Mouse (Mus musculus): ENCODE data around the gene Krt33a. TPM values are rescaled to one million over a fixed set of nuclear protein-coding genes. Genes with fewer than 3 reads are reported as not detected.

The Krt33a gene
- total and polyA plus RNA-seq, 3 experiments, result not detected

DNA sequence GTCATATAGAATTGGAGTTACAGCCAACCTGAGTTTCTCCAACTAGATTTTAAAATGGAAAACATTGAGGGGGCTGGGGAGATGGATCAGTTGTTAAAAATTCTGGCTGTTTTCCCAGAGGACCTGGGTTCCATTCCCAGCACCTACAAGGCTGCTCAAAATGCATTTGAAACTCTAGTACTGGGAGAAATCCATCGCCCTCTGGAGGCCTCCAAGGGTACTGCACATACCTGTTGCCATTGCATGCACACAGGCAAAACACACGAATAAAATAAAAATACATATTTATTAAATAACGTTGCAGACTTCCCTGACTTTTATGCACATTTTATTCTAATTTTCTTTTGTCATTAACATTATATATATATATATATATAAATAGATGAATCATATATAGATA is 9.4 kb downstream of the Krt33a start:
- Histone ChIP-seq H3K4me2 (ENCODE audit: insufficient read depth, low read depth, poor library complexity, severe bottlenecking) (no peak overlapping the region), H3K9ac (ENCODE audit: insufficient read depth, low read depth) (no peak overlapping the region), H3K4me1 (ENCODE audit: control insufficient read depth in 1 of 2, insufficient read depth in 2 of 2) (no peaks in the 10 kb centered on the region), H3K36me3 (replicated peaks in 1 of 2; ENCODE audit: control insufficient read depth in 1 of 2, insufficient read depth in 1 of 2, low read length in 1 of 2) (no peaks in the 10 kb centered on the region), H3K4me3 (replicated peaks in 1 of 3; ENCODE audit: low read depth in 2 of 3, low read length in 2 of 3, poor library complexity in 1 of 3) (no peak overlapping the region), H3K27ac (ENCODE audit: insufficient read depth, low read depth) (no peak overlapping the region), H3K79me2 (replicated peaks; ENCODE audit: control insufficient read depth, extremely low read depth, insufficient read depth, poor library complexity, severe bottlenecking) (no peaks in the 10 kb centered on the region; the same call in 1 of the 2 replicates), H3K9me3 (replicated peaks; ENCODE audit: low read length) (peaks cover 4% of the 10 kb centered on the region), H3K27me3 (replicated peaks) (peaks cover 56% of the 10 kb centered on the region)
- peak; percentile 24 for DNase-seq (ENCODE audit: extremely low read depth)
- in situ Hi-C loops (cut with MboI; ENCODE audit: low pct_ligation_motif_present, low pct_unique_long_range_greater_than_20kb, low sequenced_read_pairs), result loop anchor here (10.0 kb wide), 1 partner anchor 542 kb away; no protein-coding TSS in a partner anchor
- dilution Hi-C loops (cut with MboI; ENCODE audit: extremely low pct_ligation_motif_present, extremely low pct_unique_long_range_greater_than_20kb, low sequenced_read_pairs), result no loop called here
- TF ChIP-seq TBP (conservative IDR thresholded peaks at IDR 0.05; ENCODE audit: low read depth, low read length), result no peak
- TF ChIP-seq CHD2 (IDR thresholded peaks at IDR 0.05; ENCODE audit: low read length), result no peak
- TF ChIP-seq CTCF (conservative IDR thresholded peaks at IDR 0.05 in 1 of 2, IDR thresholded peaks at IDR 0.05 in 1 of 2; ENCODE audit: low read depth in 2 of 2, low read length in 2 of 2), result peak; percentile 51 to 83
- TF ChIP-seq CHD1 (IDR thresholded peaks at IDR 0.05; ENCODE audit: low read depth, low read length), result no peak
- TF ChIP-seq SMC3 (IDR thresholded peaks at IDR 0.05; ENCODE audit: low read depth, low read length), result peak; percentile 27; the same call in 1 of the 2 replicates
- no peak for TF ChIP-seq ETS1 (conservative IDR thresholded peaks at IDR 0.05; ENCODE audit: low read depth, low read length)
- TF ChIP-seq MEF2A (IDR thresholded peaks at IDR 0.05; ENCODE audit: borderline replicate concordance, low read depth, low read length), result no peak
- no peak for TF ChIP-seq NELFE (IDR thresholded peaks at IDR 0.05; ENCODE audit: low read depth, low read length)
- no peak for TF ChIP-seq HCFC1 (IDR thresholded peaks at IDR 0.05; ENCODE audit: low read depth, low read length)

DNA sequence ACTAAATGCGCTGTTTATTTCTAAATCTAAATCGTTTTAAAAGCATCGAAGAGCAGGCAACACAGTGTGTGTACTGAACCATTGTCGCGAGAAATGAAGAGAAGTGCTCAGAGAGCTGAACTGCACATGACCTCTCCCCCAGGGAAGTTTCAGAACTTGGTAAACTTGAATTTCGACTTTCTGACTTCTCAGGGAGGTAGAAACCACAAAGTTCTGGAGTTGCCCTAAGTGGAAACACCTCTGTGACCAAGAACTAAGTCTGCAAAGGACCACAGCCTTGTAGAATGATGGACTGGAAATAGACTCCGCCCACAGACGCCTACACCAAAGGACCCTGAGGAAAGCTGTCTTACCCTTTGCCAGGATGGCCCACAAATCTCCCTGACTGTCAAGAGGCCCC is 10.1 kb downstream of the Krt33a start:
- no peaks in the 10 kb centered on the region for H3K36me3 ChIP-seq (replicated peaks in 1 of 2; ENCODE audit: control insufficient read depth in 1 of 2, insufficient read depth in 1 of 2, low read length in 1 of 2)
- H3K9ac ChIP-seq (ENCODE audit: insufficient read depth, low read depth), result no peak overlapping the region
- H3K27ac ChIP-seq (ENCODE audit: insufficient read depth, low read depth), result no peak overlapping the region
- H3K9me3 ChIP-seq (replicated peaks; ENCODE audit: low read length), result peaks cover 6% of the 10 kb centered on the region
- in situ Hi-C loops (cut with MboI; ENCODE audit: low pct_ligation_motif_present, low pct_unique_long_range_greater_than_20kb, low sequenced_read_pairs) (loop anchor here (10.0 kb wide), 1 partner anchor 541 kb away; no protein-coding TSS in a partner anchor), dilution Hi-C loops (cut with MboI; ENCODE audit: extremely low pct_ligation_motif_present, extremely low pct_unique_long_range_greater_than_20kb, low sequenced_read_pairs) (no loop called here)
- no peaks in the 10 kb centered on the region for H3K4me1 ChIP-seq (ENCODE audit: control insufficient read depth in 1 of 2, insufficient read depth in 2 of 2)
- no peaks in the 10 kb centered on the region; the same call in 1 of the 2 replicates for H3K79me2 ChIP-seq (replicated peaks; ENCODE audit: control insufficient read depth, extremely low read depth, insufficient read depth, poor library complexity, severe bottlenecking)
- H3K4me3 ChIP-seq (replicated peaks in 1 of 3; ENCODE audit: low read depth in 2 of 3, low read length in 2 of 3, poor library complexity in 1 of 3), result no peak overlapping the region
- TF ChIP-seq SIN3A (IDR thresholded peaks at IDR 0.05; ENCODE audit: low read length) (no peak), ZKSCAN1 (IDR thresholded peaks at IDR 0.05; ENCODE audit: borderline replicate concordance, low read depth, low read length) (no peak), MAFK (IDR thresholded peaks at IDR 0.05; ENCODE audit: insufficient replicate concordance, low read length) (no peak), ETS1 (conservative IDR thresholded peaks at IDR 0.05; ENCODE audit: low read depth, low read length) (no peak), MAX (IDR thresholded peaks at IDR 0.05; ENCODE audit: low read length) (no peak), ELF1 (IDR thresholded peaks at IDR 0.05; ENCODE audit: low read depth, low read length) (no peak), HCFC1 (IDR thresholded peaks at IDR 0.05; ENCODE audit: low read depth, low read length) (no peak), ZNF384 (IDR thresholded peaks at IDR 0.05; ENCODE audit: low read depth, low read length) (no peak), USF2 (conservative IDR thresholded peaks at IDR 0.05; ENCODE audit: low read depth, low read length) (no peak), ZMIZ1 (IDR thresholded peaks at IDR 0.05; ENCODE audit: low read depth, low read length) (no peak), E2F4 (IDR thresholded peaks at IDR 0.05; ENCODE audit: insufficient replicate concordance, low read depth, low read length) (no peak), POLR2AphosphoS2 (IDR thresholded peaks at IDR 0.05; ENCODE audit: low read depth, low read length) (no peak), KAT2A (IDR thresholded peaks at IDR 0.05; ENCODE audit: insufficient replicate concordance, low read length) (no peak), MXI1 (IDR thresholded peaks at IDR 0.05; ENCODE audit: low read depth, low read length) (no peak), CHD2 (IDR thresholded peaks at IDR 0.05; ENCODE audit: low read length) (no peak), IRF4 (IDR thresholded peaks at IDR 0.05; ENCODE audit: low read depth, low read length) (no peak), ZC3H11A (IDR thresholded peaks at IDR 0.05; ENCODE audit: low read depth, low read length) (no peak), JUND (conservative IDR thresholded peaks at IDR 0.05; ENCODE audit: low read depth, low read length) (no peak), USF1 (IDR thresholded peaks at IDR 0.05; ENCODE audit: low read depth, low read length) (no peak)
- no peak overlapping the region for H3K4me2 ChIP-seq (ENCODE audit: insufficient read depth, low read depth, poor library complexity, severe bottlenecking)
- no peak for DNase-seq (ENCODE audit: extremely low read depth)
- H3K27me3 ChIP-seq (replicated peaks), result peaks cover 49% of the 10 kb centered on the region
